Mouse (Mus musculus): ENCODE results near the gene Baz2b. TPM values are rescaled to one million over a fixed set of nuclear protein-coding genes. Genes with fewer than 3 reads are reported as not detected.
"Not testable (repeated sequence)": the region's sequence is repeated elsewhere in the genome, so short reads cannot be mapped to it uniquely, and the experiment has no call there.

The Baz2b gene
- total RNA-seq, 4 experiments from 2014 or later: 56.7 to 73.3 (median 59.7) TPM

GRCm38 (mm10) chr2:59878221-59878620, 331.4 kb downstream of the Baz2b start:
- DNase-seq (ENCODE audit: low spot score in 2 of 2): no peak

DNA sequence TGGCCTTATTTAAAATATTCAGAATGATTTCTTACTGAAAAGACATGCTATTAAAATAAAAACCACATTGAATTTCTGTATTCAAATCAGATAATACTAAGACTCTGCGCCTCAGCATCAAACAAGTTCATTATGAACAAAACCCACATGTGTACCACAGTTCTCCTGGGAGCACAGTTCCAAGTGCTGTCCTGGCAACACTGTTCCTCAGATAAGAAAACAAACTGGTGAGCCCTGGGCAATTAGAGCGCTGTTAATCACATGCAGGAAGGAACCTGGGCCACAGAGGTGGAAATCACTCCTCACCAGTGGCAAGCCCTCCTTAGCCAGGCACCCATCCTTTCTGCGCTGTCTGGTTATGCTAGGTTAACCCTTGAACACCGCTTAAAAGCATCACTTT, 332.3 kb downstream of the Baz2b start:
- no peak for DNase-seq (ENCODE audit: low spot score in 2 of 2)

DNA sequence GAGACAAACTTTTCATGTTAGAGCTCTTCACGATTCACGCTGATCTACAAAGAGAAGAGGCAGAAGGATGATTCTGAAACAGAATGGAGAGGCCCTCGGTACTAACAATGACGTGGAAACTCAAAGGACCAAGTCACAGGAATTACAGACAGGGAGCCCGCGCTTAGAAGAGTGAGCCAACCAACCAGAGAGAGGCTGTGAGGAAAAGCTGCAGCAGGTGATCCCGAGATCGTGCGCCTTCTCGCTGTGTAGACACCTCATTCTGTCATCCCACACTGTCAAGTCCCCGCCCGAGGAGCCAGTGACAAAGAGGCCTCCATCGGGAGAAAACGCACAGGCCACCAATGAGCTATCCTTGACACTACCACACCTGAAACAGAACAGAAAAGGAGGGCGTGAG, 333.2 kb downstream of the Baz2b start:
- DNase-seq (ENCODE audit: low spot score in 2 of 2): no peak

DNA sequence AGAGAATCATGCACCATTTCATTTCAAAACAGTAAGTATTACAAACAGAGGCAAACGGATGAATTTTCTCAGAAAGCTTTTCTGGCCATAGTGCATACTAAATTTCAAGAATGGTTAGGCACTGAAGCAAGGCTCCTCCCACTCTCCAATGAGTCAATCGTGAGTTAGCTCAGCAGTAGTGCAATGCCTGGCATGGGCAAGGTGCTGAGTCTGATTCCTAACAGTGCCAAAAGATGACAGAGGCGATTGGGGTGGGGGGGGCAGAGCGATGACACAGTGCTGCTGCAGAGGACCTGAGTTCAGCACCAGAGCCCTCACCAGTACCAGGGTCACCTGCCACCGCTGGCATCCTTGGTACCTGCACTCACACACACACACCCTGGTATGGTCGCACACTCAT, 339.1 kb downstream of the Baz2b start:
- no peak for DNase-seq (ENCODE audit: low spot score in 2 of 2)

GRCm38 (mm10) chr2:59862618-59863017, 347.0 kb downstream of the Baz2b start:
- no peak for DNase-seq (ENCODE audit: low spot score in 2 of 2)

- no peak for DNase-seq (ENCODE audit: low spot score in 2 of 2)
Observed at GRCm38 (mm10) chr2:59854363-59854762, 355.3 kb downstream of the Baz2b start.

GRCm38 (mm10) chr2:59853543-59853942, 356.1 kb downstream of the Baz2b start:
- DNase-seq (ENCODE audit: low spot score in 2 of 2): no peak

DNA sequence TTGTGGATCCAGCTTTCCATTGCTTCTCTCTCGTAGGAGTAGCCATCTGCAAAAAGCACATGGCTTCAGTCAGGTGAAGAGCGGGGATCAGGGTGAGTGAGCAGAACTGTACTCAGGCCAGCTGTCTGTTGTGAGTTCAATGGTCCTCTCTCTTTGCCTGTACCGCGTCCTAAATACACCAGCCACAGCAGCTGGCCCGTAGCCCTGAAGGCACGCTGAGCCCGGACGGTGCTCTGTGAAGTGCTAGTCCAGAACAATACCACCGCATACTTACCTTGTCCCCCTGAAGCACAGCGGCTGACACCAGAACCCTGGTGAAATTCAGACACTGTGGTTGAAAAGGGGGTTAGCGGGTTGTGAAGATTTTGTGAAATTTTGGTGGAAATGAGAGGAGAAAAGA, 356.7 kb downstream of the Baz2b start:
- DNase-seq (ENCODE audit: low spot score in 2 of 2): no peak

- not testable (repeated sequence) for DNase-seq (ENCODE audit: low spot score in 2 of 2)
Observed at GRCm38 (mm10) chr2:59851885-59852284, 357.8 kb downstream of the Baz2b start.

Other genes starting within 250 kb of the Baz2b start
- 10 to 100 TPM; 62.6 to 74.5 (median 69.3) TPM for gene March7, start within 50 bp of the Baz2b start, total RNA-seq (2022)
- 10 to 100 TPM; 13.8 to 21.4 (median 19.2) TPM for gene Cd302, start 74.6 kb upstream of the Baz2b start, total RNA-seq (2022)
- gene Ly75, start 173.5 kb upstream of the Baz2b start, total RNA-seq (2022): under 1 TPM; 0.50 to 0.79 (median 0.77) TPM

All from layer of hippocampus, adult 8-10 months (tissue).